Mouse (Mus musculus) lung, adult 2 months (tissue): ENCODE results near the gene Acot13. TPM values are rescaled to one million over a fixed set of nuclear protein-coding genes. Genes with fewer than 3 reads are reported as not detected.

Experiments used
- DNase-seq: peaks from one replicate; pipeline ENCODE4 v3.0.0; 2022
- H3K4me1 ChIP-seq: fragments of 200-500 bp; 2 replicates; pipeline ENCODE4 v1.6.1; 2011; ENCODE audit warnings: low read length; ENCODE audit not compliant: control insufficient read depth, insufficient read depth
- H3K4me3 ChIP-seq: fragments of 200-500 bp; replicated peaks from 2 replicates; pipeline ENCODE3; 2011; ENCODE audit warnings: low read depth, mild to moderate bottlenecking, control low read depth, low read length; ENCODE audit errors: extremely low read depth
- CTCF ChIP-seq: fragments of 200-500 bp; IDR thresholded peaks from 2 replicates; pipeline ENCODE4 v1.5.1; 2011; ENCODE audit warnings: mild to moderate bottlenecking, low read length, control low read depth; ENCODE audit not compliant: insufficient read depth
- POLR2A ChIP-seq: fragments of 200-500 bp; IDR thresholded peaks from 2 replicates; pipeline ENCODE4 v1.6.1; 2011; ENCODE audit warnings: low read depth, mild to moderate bottlenecking, control low read depth, low read length, borderline replicate concordance; ENCODE audit errors: extremely low read depth
- WGBS: fragments of 180-500 bp; shearing (Covaris S2); methylation state at CpG from one replicate; pipeline ENCODE4 v1.1.7; 2018; 5-methylcytosine and 5-hydroxymethylcytosine counted together
- polyA plus RNA-seq: library from polyadenylated mRNA; depleted of rRNA; stranded (reverse); fragments of >200 nt; gene quantifications from 2 replicates; pipeline ENCODE4 v1.2.3, GENCODE M21; 2012

The Acot13 gene
- polyA plus RNA-seq, 1 experiment: 32.6 TPM

DNA sequence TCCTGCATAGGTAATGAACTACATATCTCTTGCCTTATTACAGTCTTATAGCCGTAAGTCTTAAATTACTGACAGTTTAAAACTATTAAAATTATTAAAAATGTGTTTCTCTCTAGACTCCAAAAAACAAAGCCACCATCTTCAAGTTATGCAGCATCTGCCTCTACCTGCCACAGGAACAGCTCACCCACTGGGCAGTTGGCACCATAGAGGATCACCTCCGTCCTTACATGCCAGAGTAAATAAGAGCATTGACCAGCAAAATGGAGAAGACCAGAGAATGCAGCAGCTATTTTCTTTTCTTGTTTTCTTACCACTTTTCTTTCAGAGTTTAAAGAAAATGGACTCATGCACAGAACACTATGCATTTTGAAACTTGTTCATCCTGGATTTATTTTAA lies 18.8 kb downstream of the Acot13 start:
- no peak overlapping the region for H3K4me3 ChIP-seq
- 91% methylated on average over 2 of the region's 2 CpGs for WGBS
- TF ChIP-seq POLR2A (no peak), CTCF (no peak)
- peaks cover 3% of the 10 kb centered on the region for H3K4me1 ChIP-seq
- no peak for DNase-seq

DNA sequence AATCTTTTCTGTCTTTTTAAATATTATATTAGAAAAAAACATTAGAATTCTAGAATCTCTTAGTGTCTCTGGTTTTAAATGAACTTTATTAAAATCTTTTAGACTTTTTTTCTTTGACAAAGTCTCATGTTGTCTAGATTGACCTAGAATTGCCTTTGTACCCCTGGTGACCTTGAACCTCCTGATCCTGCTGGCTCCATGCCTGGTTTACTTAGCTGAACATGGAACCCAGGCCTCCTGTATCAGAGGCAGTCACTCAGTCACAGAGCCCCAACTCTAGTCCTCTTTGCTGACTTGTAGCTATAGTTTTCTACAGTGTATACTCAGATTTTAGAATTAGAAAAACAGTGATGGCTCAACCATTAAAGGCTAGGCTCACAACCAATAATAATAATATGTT lies 25.3 kb downstream of the Acot13 start:
- TF ChIP-seq CTCF (no peak), POLR2A (no peak)
- no peak for DNase-seq

DNA sequence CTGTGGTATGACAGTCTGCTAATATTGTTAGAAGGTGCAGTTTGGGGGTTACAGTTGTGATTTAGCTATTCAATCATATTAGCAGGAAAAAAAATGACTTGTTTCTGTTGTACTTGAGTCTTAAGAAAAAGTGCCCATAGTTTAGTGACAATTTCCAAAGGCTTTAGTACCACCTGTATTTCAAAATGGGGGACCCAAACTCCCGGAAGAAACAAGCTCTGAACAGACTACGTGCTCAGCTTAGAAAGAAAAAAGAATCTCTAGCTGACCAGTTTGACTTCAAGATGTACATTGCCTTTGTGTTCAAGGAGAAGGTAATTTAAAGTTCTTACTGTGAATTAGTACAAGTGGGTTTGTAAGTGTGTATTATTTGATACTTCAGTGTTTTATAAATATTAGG lies 28.1 kb downstream of the Acot13 start:
- 2% methylated on average over 2 of the region's 2 CpGs for WGBS
- TF ChIP-seq POLR2A (no peak), CTCF (no peak)
- no peak for DNase-seq
- Histone ChIP-seq H3K4me3 (peak overlapping the region; percentile 49), H3K4me1 (peaks cover 12% of the 10 kb centered on the region)

More for the DNA sequence above, 25.3 kb downstream of the Acot13 start:
- no peak overlapping the region for H3K4me3 ChIP-seq
- peaks cover 12% of the 10 kb centered on the region for H3K4me1 ChIP-seq

DNA sequence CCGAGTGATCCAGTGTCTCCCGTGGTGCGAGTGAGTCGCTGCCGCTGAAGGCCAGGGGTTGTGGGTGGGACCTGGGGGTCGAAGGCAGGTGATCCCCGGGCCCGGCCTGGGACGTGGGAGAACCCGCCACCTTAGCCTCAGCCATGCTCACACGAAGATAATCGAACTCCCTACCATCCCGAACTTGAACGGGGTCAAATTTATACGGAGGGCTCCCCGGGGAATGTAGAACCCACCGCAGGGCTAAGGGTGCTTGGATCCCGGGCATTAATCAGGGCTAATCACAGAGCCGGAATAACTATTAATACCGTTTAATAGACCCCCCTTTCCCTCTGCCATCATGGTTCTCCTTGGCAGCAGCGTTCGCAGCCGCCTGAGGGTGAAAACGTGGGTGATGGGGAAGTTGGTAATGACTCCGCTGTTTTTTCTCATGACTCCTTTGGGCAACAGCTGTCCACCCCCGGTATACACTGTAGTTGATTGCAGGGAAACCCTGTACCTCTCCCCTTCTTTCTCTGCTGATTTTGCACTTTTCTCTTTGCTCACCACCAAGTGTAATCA lies 29.1 kb downstream of the Acot13 start:
- peak; percentile 36 for DNase-seq
- under 1% methylated on average over 26 of the region's 26 CpGs for WGBS
- Histone ChIP-seq H3K4me1 (peaks cover 12% of the 10 kb centered on the region), H3K4me3 (peak overlapping the region; percentile 95)
- TF ChIP-seq POLR2A: no peak
- no peak for TF ChIP-seq CTCF

DNA sequence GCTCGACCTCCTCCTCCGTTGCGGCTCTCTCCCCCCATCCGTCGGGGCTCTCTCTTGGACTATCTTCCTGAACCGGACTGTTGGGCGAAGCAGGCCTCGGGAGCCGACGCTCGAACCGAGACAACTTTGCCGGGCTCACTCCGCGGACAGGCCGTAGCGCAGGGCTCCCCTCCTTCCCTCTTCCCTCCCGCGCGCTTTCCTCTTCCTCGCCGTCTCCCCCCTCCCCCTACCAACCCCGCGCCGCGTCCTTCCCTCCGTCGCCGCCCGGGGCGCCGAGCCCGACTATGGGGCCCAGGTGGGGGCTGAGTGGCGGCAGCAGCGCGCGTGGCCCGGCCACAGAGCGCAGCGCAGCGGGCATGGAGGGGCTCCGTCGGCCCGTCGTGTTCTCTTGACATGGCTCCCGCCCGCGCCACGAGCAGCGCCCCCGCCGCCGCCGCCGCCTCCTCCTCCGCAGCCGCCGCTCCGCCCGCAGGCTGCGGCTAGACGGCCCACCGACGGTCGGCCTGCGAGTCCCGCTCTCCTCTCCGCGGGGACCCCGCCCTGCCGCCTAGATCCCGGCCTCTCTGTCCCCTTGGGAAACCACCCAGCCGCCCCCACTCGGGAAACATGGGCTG lies 29.9 kb downstream of the Acot13 start, which contains the start of gene BC005537:
BC005537 (plus strand) TSS at position 350 of the 614 bp plus-strand sequence.
- peaks cover 12% of the 10 kb centered on the region for H3K4me1 ChIP-seq
- peak within 1 kb of the TSS; percentile 95 for H3K4me3 ChIP-seq
- no peak for DNase-seq
- under 1% methylated on average over 66 of the region's 74 CpGs for WGBS
- no peak; the same call in 1 of the 2 replicates for TF ChIP-seq POLR2A
- no peak for TF ChIP-seq CTCF

DNA sequence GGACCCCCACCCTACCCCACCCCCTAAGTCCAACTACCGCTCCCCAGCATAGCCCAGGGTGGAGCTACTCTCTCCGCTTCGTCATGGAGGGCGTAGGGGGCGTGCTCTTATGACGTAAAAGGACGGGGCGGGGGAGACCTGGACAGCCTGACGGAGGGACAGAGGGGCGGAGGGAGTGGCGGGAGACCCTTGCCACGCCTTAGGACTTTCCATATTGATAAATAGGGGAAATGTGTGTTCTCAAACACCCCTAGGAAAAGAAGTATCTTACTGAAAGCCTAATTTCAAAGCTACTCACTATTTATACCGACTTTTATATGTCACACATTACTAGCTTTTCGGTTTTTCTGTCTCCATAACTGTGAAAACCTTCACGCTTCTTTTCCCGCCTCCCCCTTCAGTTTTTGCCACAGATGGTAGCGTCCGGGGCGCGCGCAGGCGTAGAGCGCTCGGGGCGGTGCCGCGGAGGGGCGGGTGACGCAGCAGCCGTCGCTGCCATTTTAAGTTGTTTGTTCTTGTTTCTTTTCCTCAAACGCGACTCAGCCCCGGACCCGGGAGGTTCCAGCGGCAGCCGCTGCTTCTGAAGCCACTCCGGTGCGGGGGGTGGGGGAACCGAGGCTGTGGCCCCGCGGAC lies 30.5 kb downstream of the Acot13 start:
- TF ChIP-seq CTCF (no peak), POLR2A (peak; percentile 98)
- H3K4me3 ChIP-seq: peak overlapping the region; percentile 95
- DNase-seq: peak; percentile 98
- H3K4me1 ChIP-seq: peaks cover 12% of the 10 kb centered on the region
- WGBS: under 1% methylated on average over 42 of the region's 42 CpGs

DNA sequence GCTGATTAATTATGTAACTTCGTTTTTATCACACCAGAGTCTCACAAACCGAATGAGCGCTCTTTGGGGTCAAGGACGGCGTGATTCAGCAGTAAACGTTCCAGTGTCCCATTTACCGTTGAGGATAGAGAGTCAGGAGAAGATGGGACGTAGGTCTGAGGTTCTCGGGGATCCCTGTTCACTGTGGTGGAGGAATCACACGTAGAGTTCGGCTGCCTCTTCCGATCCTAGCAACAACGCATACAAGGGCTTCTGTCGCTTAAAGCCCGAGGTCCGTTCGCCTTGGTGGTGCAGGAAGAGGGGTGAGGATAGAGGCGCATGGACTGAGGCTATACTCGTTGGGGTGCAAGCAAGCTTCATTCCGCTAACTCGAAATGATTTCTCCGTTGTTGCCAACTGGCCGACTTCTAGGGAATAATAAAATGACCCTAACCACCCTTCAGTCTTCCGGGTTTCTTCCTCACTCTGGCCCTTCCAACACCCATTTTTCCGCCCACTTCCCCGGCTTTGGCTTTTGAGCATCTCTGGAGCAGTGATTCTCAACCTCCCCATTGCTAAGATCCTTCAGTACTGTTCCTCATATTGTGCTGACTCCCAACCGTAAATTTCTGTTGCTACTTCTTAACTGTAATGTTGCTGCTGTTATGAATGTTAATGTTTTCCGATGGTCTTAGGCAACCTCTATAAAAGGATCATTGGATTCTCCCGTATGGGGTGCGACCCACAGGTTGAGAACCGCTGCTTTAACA lies 31.2 kb downstream of the Acot13 start:
- peak; percentile 59 for DNase-seq
- Histone ChIP-seq H3K4me3 (peak overlapping the region; percentile 92), H3K4me1 (peaks cover 9% of the 10 kb centered on the region)
- under 1% methylated on average over 31 of the region's 31 CpGs for WGBS
- TF ChIP-seq CTCF: no peak
- TF ChIP-seq POLR2A: peak; percentile 58; the same call in 1 of the 2 replicates

DNA sequence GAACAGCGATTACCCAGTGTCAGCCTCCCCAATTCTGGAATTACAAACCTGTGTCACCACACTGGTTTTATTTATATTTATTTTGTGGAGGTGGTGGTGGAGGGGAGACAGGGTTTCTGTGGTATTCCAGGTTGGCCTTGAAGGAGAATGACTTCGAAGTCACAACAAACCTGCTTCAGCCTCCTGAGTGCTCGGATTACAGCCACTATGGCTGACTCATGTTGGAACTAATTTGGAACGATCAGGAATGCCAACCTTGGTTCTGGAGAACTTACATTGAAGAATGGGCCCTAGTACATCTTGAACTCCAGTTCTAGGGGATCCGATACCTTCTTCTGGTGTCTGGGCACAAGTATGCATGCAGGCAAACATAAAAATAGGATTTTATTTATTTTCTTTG lies 32.0 kb downstream of the Acot13 start:
- H3K4me3 ChIP-seq: no peak overlapping the region
- DNase-seq: no peak
- 58% methylated on average over 5 of the region's 5 CpGs for WGBS
- TF ChIP-seq POLR2A (no peak), CTCF (no peak)
- peaks cover 9% of the 10 kb centered on the region for H3K4me1 ChIP-seq

DNA sequence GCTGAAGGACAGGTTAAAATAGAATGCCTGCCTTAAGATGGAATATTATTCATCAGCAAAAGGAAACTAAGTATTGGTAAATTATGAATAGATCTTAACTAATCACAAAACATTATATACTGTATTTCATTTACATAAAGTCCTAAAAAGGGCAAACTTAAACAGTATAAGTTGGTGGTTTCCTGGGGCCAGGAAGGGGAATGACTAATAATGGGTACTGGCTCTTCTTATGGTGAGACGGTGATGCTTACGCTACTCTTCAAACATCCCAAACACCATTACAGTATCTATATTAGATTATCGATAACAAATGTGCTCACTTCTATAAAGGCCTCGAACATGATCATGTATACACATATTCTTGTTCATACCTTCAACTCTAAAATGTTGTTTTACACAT lies 32.7 kb downstream of the Acot13 start:
- no peak for DNase-seq
- 96% methylated on average over 4 of the region's 4 CpGs for WGBS
- TF ChIP-seq POLR2A: no peak
- Histone ChIP-seq H3K4me3 (no peak overlapping the region), H3K4me1 (peaks cover 3% of the 10 kb centered on the region)
